Mouse (Mus musculus) ES-Bruce4 (cell line): ENCODE data around the gene Mgrn1. TPM values are rescaled to one million over a fixed set of nuclear protein-coding genes. Genes with fewer than 3 reads are reported as not detected.

Experiments
- H3K27ac ChIP-seq: 2 replicates; pipeline ENCODE4 v1.5.1; 2012; ENCODE audit warnings: low read length, inconsistent platforms; ENCODE audit not compliant: insufficient read depth
- H3K27me3 ChIP-seq: 2 replicates; pipeline ENCODE4 v1.6.1; 2012; ENCODE audit warnings: mild to moderate bottlenecking, low read length, inconsistent platforms; ENCODE audit not compliant: control insufficient read depth, poor library complexity, insufficient read depth, severe bottlenecking
- H3K36me3 ChIP-seq: 2 replicates; pipeline ENCODE4 v1.6.1; 2012; ENCODE audit warnings: inconsistent platforms, mild to moderate bottlenecking, low read length, moderate library complexity; ENCODE audit not compliant: control insufficient read depth, poor library complexity, insufficient read depth, severe bottlenecking
- H3K4me1 ChIP-seq: one replicate; pipeline ENCODE4 v1.8.1; 2011; ENCODE audit warnings: low read length; ENCODE audit not compliant: control insufficient read depth, insufficient read depth
- H3K4me3 ChIP-seq: 2 replicates; pipeline ENCODE4 v1.5.1; 2011; ENCODE audit warnings: low read depth, mild to moderate bottlenecking, low read length
- H3K9ac ChIP-seq: 2 replicates; pipeline ENCODE4 v1.6.1; 2012; ENCODE audit warnings: low read depth, mild to moderate bottlenecking, inconsistent platforms; ENCODE audit not compliant: poor library complexity, severe bottlenecking
- H3K9me3 ChIP-seq: replicated peaks from 2 replicates; pipeline ENCODE4 v1.6.1; 2012; ENCODE audit warnings: mild to moderate bottlenecking, low read length, inconsistent platforms; ENCODE audit not compliant: control insufficient read depth, poor library complexity, insufficient read depth, severe bottlenecking
- CTCF ChIP-seq: IDR thresholded peaks from one replicate; pipeline ENCODE4 v1.8.1; 2011; ENCODE audit warnings: low read depth, low read length
- EP300 ChIP-seq: IDR thresholded peaks from 2 replicates; pipeline ENCODE4 v1.6.1; 2011; ENCODE audit warnings: low read depth, low read length; ENCODE audit not compliant: insufficient read depth
- POLR2A ChIP-seq: IDR thresholded peaks from one replicate; pipeline ENCODE4 v1.8.1; 2011; ENCODE audit warnings: low read length; ENCODE audit not compliant: insufficient read depth
- polyA plus RNA-seq: library from polyadenylated mRNA; stranded (reverse); fragments of >200 nt; gene quantifications from 2 replicates; pipeline ENCODE4 v1.2.4, GENCODE M21; 2011; ENCODE audit warnings: low read depth; ENCODE audit not compliant: missing spikeins, insufficient read depth, insufficient read length

Gene Mgrn1
- polyA plus RNA-seq, 1 experiment = 46.6 TPM

DNA sequence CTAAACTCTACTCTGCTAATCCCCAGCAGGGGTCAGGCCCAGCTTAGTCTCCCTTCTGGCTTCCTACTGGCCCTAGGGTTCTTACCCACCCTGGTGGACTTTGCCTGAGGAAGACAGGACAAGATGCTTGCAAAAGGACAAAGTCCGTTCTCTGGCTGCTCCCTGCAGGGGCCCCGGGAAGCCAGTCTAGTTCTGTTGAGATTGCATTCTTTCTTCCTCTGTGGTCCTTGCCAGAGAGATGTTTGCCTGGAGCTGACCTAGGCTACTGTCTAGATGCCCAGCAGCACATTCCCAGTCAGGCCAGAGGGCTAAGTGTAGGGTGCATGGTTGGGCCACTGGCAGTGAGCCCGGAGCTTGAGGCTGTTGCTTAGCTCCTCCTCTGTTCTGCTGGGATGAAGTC, 46.4 kb downstream of the Mgrn1 start:
- H3K9ac ChIP-seq = no peak overlapping the region
- TF ChIP-seq POLR2A (no peak), EP300 (no peak), CTCF (no peak)
- H3K9me3 ChIP-seq = no peaks in the 10 kb centered on the region
- H3K27ac ChIP-seq = no peak overlapping the region
- H3K27me3 ChIP-seq = no peaks in the 10 kb centered on the region
- no peak overlapping the region for H3K4me3 ChIP-seq
- no peaks in the 10 kb centered on the region for H3K36me3 ChIP-seq
- no peaks in the 10 kb centered on the region for H3K4me1 ChIP-seq

DNA sequence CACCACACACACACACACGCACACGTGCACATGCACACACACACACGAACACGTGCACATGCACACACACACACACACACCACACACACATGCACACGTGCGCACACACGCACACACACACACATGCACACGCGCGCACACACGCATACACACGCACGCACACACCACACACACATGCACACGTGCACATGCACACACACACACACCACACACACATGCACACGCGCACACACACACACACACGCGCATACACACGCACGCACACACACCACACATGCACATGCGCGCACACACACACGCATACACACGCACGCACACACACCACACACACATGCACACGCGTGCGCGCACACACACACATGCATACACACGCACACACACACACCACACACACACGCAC, 49.4 kb downstream of the Mgrn1 start:
- no peaks in the 10 kb centered on the region for H3K36me3 ChIP-seq
- H3K4me3 ChIP-seq = no peak overlapping the region
- TF ChIP-seq CTCF (no peak), EP300 (no peak), POLR2A (no peak)
- no peak overlapping the region for H3K27ac ChIP-seq
- no peaks in the 10 kb centered on the region for H3K9me3 ChIP-seq
- H3K4me1 ChIP-seq = no peaks in the 10 kb centered on the region
- H3K27me3 ChIP-seq = no peaks in the 10 kb centered on the region
- no peak overlapping the region for H3K9ac ChIP-seq

DNA sequence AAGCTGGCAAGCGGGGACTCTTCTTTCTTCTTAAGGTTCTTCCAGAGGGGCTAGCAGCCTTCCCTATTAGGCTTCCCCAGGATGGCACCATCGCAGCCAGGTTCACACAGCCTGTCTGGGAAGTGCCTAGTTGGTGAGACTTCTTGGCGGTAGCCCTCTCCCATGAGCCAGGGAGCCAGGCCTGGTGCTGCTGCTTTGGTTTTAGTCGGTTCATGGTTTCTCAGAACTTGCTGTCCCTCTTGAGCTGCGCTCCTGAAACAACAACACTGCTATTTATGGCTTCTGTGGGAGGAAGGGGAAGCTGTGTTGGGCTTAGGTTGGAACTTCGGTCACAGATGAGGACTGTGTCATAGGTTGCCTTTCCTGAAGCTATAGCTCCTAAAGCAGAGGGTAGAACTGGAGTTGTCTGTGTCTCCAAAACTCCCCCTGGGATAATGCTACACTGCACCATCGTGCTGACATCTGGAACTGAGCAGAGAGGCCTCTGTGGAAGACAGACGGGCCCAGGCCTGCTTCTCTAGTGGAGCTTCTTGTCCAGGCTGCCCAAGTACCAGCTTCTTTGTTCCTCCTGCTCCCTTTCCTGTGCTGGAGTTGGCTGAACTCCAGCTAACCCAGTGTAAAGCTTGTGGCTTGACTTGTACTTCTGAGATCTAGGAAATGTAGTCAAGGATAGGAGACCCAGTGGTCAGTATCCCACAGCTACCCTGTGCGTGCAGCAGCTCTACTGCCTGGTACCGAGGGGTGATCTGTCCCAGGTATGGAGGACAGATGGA, 50.1 kb downstream of the Mgrn1 start:
- Histone ChIP-seq H3K4me3 (no peak overlapping the region), H3K9ac (no peak overlapping the region), H3K27ac (no peak overlapping the region), H3K4me1 (no peaks in the 10 kb centered on the region), H3K36me3 (no peaks in the 10 kb centered on the region), H3K9me3 (no peaks in the 10 kb centered on the region), H3K27me3 (no peaks in the 10 kb centered on the region)
- TF ChIP-seq CTCF (no peak), POLR2A (no peak), EP300 (no peak)

DNA sequence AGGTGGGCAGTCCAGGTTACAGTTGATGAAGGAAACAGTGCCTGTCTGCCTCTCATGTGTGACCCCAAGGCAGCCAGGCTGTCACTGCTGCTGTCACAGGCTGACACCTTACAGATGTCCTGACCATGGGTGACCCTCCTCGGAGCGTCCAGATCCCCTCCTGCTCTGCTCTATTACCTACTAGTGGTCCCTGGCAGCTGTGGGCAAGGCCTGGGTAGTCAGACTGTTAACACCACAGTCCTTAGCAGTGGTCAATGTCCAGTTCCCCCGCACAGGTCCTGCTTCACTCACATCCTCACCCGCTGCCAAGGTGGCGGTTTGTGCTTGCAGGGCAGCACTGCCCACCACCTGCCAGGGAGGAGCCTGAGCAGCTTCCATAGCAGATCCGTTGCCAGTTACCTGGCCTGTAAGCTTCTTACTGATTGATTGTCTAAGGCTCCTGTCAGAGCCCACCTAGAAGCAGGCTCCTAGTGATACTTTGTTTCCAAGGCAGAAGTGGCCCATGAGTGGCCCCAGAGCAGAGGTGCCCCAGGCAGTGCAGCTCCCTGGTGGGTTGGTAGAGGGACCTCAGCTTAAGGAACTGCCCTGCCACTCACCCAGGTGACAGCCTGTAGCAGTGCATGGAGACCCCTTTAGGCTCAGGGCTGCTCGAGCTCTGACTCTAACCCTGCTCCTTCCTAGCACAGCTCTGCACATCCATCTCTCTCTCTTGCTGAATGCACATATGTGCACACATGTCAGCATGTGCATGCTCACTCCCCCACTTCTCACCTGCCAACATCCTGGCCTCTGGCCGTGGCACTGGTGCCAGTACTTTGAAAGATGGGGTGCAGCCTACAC, 51.5 kb downstream of the Mgrn1 start:
- no peaks in the 10 kb centered on the region for H3K9me3 ChIP-seq
- no peaks in the 10 kb centered on the region for H3K4me1 ChIP-seq
- no peak overlapping the region for H3K27ac ChIP-seq
- H3K4me3 ChIP-seq = no peak overlapping the region
- H3K27me3 ChIP-seq = no peaks in the 10 kb centered on the region
- TF ChIP-seq POLR2A = no peak
- no peak for TF ChIP-seq EP300
- TF ChIP-seq CTCF = no peak
- no peak overlapping the region for H3K9ac ChIP-seq
- H3K36me3 ChIP-seq = 0 out of 2 replicates have a peak, but pooled peaks cover 2% of the 10 kb centered on the region

DNA sequence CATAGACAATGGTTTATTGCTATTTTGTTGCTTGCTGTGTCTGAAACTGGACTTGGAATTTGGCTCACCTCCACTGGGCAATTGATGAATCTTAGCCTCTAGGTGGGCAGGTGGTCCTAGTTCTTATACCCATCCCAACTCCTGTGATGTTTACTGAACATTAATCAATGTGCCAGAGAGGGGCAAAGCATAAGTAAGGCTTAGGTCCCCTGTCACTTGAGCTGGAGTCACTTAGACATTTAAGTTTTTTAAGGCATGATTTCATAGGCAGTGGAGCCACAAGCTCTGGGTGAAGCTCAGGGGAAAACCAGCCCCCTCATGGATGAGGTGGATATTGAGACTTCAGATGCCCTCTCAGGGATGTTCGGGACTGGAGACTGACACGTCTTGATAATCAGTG, 52.4 kb downstream of the Mgrn1 start, which contains the start of gene Nudt16l1:
Nudt16l1 (plus strand) TSS at position 301 of the 400 bp plus-strand sequence.
- no peak for TF ChIP-seq EP300
- TF ChIP-seq POLR2A = no peak
- TF ChIP-seq CTCF = no peak
- H3K36me3 ChIP-seq = 0 out of 2 replicates have a peak, but pooled peaks cover 2% of the 10 kb centered on the region

DNA sequence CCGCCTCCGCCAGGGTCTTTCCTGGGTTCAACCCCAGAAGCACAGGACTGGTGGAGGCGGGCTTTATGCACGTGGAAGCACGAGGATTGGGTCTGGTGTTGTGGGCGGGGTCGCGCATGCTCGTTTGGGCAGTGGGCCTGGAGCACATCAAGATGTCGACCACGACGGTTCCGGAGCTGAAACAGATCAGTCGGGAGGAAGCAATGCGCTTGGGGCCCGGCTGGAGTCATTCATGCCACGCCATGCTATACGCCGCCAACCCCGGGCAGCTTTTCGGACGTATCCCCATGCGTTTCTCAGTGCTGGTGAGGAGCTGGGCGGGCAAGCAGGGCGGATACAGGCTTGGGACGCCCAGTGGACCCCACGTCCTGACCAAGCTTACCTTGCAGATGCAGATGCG, 52.9 kb downstream of the Mgrn1 start:
- Histone ChIP-seq H3K4me1 (no peaks in the 10 kb centered on the region), H3K9ac (peak overlapping the region; percentile 77), H3K36me3 (0 out of 2 replicates have a peak, but pooled peaks cover 2% of the 10 kb centered on the region), H3K27ac (no peak overlapping the region), H3K9me3 (no peaks in the 10 kb centered on the region), H3K27me3 (no peaks in the 10 kb centered on the region), H3K4me3 (peak overlapping the region; percentile 88)
- TF ChIP-seq CTCF = no peak
- peak; percentile 74 for TF ChIP-seq POLR2A

More for the DNA sequence above, 52.4 kb downstream of the Mgrn1 start, which contains the start of gene Nudt16l1:
- Histone ChIP-seq H3K9ac (peak within 1 kb of the TSS; percentile 77), H3K9me3 (no peaks in the 10 kb centered on the region), H3K4me1 (no peaks in the 10 kb centered on the region), H3K27ac (no peak within 1 kb of the TSS), H3K27me3 (no peaks in the 10 kb centered on the region), H3K4me3 (peak within 1 kb of the TSS; percentile 88)
